Mouse (Mus musculus) ovary, adult 18-20 months (tissue): ENCODE measurements around the gene Cry2.

Experiments used
- DNase-seq: peaks from one replicate; pipeline ENCODE4 v3.0.0; 2022; ENCODE audit warnings: low spot score, mixed read lengths

Cry2 gene

DNA sequence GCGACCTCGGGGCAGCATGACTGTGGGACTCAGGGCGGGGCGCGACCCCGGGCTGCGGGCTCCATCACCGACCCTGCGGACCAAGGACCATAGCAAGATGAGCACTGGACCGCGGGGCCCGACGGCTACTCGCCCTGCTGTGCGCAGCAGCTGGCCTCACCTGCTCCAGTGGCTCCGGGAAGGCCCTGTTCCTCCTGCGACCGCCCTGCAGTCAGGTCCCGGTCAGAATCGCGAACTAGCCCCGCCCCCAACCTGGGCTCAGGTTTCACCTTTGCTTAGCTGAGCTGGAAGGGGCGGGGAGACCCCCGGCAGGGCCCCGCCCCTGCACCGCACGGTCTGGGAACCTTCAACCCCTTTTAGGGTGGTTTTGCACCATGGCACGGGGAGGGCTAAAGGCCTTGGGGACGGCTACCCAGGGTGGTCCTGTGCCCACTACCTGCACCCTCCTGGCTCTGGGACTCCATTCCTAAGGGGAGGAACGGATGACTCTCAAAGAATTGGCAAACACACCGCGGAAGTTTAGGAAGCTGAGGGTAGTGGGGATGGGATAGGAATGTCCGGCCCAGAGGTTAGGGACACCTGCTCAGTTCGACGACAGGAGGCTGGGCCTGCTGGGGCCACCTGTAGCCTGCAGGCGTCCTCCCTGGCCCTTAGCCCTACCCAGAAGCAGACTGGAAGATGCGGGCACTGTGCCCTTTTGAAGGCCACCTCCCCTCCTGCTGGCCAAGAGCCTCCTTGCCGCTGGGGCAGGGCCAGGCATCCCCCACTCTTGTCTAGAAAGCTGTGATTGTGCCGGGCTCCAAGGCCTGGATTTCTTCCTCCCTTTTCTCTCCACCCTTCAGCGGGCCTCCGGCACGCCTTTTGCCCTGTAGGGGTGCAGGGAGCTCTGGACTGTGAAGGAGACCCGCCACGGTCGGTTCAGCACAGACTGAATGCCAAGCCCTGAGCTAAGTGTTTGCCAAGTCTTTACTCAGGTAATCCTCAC, 62.7 kb downstream of the Cry2 start:
- peak; percentile 84 for DNase-seq

DNA sequence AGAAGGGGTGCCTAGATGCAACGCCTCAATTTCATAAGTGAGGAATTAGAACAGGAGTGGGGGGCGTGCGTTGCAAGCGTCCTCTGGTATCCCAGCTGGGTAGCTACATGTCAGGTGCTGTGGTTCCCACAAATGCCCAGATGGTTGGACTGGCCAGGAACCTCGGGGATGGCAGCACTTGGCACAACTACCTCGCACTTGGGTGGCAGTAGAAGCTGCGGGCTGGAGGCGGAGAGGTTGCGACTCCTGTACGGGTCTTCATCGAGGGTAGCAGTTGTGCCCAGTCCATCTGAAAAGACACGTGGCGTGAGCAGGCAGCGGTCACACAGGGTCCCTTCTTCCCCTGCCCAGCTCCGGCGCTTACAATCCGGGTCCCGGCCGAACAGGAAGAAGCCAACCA, 63.5 kb downstream of the Cry2 start:
- no peak for DNase-seq

DNA sequence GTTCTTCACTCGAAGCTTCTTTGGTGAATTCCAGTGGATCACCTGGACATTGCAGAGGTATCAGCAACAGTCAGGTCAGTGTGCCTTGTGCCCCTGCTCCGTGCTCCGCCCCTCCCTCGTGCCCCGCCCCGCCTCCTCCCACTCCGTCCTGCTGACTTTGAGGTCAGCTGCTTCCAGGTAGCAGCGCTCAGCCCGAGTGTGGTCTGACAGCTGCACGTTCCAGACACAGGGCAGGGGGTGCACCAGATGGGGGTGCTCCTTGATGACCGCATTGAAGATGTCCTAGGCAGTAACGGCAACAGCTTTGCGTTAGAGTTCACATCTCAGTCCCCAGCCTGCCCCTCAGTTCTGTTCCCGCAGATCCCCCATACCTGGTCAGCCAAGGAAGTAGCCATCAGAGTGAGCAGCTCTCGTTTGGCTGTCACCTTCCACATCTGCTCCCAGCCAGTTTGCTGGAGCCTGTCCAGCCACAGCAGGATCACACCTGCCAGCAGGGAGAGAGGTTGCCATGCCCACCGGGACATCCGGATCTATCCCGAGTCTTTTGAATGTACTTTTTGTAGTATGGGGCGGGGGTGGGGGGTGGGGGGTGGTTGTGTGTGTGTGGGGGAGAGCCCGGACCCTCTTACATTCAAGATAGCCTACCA, 66.3 kb downstream of the Cry2 start:
- no peak for DNase-seq

DNA sequence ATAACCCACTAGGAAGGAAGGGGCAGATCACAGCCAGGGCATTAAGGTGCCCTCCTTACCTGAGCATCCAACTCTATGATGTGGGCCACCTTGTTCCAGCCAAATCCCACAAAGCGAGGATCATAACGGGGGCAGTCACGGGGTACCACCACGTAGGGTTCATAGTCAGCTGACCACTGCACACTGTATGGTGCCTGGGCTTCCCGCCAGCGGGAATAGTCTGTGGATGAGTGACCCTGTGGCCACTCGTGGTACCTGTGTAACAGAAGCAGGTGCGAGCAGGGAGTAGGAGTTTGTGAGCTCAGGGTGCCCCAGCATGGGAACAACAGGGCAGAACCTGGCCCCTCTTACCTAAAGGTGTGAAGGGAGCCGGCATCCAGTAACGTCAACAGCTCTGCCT, 68.3 kb downstream of the Cry2 start:
- DNase-seq, result no peak

DNA sequence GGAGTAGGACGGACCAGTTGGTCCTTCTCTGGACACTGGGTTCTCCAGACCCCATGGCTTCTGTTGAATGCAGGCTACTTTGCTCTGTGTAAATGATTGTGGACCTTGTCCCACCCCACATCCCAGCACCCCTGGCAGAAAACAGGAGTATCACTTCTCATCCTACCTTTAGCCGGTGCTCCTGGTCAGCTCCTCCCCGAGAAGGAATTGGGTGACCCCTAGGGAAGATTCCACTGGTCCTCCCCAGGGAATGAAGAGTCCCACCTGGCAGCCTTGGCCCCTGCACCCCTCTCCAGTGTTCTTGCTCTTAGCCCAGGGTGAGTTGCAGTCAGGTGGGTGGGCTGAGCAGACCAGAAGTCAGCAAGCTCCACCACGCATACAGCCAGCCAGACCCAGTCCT, 69.8 kb downstream of the Cry2 start:
- DNase-seq, result no peak

DNA sequence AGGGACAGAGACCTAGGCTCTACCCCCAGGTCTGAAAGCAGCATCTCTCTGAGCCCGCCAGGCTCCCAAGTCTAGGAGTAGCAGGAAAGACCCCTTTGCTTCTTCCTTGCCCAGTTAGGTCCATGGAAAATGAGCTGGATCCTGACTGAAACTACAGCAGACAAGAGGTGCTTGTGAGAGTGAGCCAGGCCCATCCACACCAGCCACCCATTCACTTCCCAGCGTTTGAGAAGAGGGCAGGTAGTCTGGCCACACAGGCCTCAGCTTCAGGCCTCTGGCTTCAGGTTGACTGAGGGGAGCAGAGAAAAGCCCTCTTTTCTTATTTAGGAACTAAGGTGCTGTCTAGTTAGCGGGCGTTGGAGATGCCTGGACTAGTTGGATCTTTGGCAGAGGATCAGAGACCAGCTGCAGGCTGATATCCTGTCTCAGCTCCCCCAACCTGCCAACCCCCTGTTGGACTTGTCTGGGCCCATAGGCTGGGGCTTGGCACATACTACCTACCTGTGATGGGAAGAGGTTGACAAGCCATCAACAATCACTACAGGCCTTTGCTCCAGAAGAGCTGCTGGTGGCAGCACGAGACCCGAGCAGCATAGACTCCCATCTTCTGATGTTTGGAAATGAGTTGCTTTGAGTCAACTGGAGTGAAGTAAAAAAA, 71.1 kb downstream of the Cry2 start:
- DNase-seq, result no peak

DNA sequence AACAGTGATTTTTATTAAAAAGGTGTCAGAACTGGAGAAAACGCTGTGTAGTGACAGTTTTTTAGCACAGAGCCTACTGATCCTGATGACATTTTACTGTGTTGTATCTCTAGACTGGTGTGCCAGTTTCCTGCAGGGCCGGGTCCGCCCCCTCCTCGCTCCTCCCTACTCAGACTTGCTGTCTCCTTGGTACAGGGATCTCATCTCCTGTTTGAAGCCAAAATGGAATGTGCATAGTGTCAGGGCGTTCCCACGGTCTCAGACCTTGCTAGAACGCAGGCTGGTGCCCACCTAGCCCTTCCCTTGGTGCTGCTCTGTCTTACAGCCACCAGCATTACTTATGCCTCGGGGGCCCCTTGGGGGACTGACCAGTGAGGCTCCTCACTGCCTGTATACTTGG, 72.0 kb downstream of the Cry2 start:
- no peak for DNase-seq

DNA sequence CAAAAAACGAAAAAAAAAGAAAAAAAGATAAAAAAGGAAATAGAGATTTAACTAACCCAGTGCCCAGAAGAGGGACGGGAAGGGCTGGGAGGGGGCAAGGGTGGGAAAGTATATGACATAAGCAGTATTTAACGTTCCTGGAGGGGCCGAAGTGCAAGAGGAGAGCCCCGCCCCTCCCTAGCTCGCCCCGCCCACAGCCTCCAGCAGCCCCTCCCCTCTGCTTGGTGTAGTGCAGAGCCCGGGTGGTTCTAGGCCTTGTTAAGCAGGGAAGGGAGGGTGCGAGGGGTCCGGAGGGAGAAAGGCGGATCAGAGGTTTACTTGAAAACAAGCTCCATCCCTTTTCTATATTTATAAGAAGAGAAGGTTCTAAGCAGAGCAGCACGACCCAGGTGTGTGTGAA, 73.0 kb downstream of the Cry2 start:
- no peak for DNase-seq

DNA sequence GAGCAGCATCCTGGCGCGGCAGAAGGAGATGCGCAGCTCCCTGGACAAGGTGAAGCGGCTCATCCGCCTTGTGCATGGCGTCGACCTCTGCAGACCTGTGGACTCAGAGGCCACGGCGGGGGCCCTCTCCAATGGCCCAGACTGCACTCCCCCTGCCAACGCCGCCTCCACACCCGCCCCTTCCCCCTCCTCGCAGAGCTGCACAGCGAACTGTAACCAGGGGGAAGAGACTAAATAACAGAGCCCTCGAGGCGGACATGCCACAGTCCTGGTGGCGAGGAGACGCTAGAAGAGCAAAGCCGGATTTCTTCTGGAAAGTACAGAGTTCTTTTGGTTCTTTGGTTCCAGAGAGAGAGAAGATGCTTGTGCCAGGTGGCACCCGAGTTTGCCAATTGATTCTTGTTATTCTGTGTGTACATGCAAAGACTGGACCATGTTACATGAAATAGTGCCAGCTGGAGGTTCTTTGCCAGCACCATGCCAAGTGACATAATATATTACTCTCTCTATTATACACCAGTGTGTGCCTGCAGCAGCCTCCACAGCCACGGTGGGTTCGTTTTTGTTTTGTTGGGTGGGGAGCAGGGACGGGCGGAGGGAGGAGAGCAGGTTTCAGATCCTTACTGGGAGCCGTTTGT, 73.5 kb downstream of the Cry2 start:
- DNase-seq, result no peak

DNA sequence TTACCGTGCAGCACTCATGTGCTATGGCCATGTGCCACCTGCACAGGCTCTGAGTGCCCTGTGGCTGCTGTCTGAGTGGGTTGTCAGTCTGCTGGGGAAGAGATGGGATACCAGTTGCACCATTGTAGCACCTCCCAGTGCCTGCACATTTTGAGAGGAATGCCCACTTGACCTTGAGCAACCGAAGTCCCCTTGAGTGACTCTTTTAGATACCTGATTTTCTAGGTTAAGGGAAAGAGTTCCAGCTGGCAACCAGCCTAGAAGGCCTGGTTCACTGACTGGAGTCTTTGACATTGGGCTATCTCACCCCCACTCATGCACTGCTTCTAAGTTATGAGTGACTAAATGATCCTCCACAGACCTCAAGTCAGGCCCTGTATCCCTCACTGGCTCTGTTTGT, 74.5 kb downstream of the Cry2 start:
- no peak for DNase-seq

DNA sequence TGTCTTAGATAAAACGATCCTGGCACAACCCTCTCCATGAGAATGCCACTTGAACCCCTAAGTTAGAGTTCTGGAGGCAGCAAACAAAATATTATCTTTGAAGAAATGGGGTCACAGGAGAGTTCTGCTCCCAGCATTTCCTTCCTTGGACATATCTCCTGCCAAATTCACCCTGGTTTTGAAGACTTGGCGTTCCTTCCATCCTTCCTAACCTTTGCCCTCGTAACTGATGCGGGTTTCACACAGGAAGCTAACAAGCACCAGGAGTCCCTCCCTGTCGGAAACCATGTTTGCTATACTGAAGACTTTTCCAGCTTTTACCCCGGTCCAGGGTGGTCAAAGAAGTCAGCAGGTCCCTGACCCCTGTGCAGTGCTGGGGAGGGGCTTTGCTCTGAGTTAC, 79.6 kb downstream of the Cry2 start:
- no peak for DNase-seq
